Mouse (Mus musculus) C2C12 (cell line): ENCODE data around the gene Clpb. TPM values are rescaled to one million over a fixed set of nuclear protein-coding genes. Genes with fewer than 3 reads are reported as not detected.

Source experiments
- H3K27me3 ChIP-seq: one replicate; pipeline ENCODE4 v1.6.1; 2011; ENCODE audit not compliant: control insufficient read depth, insufficient read depth, insufficient read length
- H3K36me3 ChIP-seq: one replicate; pipeline ENCODE4 v1.6.1; 2011; ENCODE audit not compliant: control insufficient read depth, insufficient read depth
- H3K4me3 ChIP-seq: one replicate; pipeline ENCODE4 v1.5.1; 2011; ENCODE audit warnings: mild to moderate bottlenecking, control low read depth; ENCODE audit not compliant: poor library complexity, insufficient read depth, severe bottlenecking
- H3K79me2 ChIP-seq: one replicate; pipeline ENCODE4 v1.6.1; 2011; ENCODE audit not compliant: control insufficient read depth, insufficient read depth
- H3K79me3 ChIP-seq: one replicate; pipeline ENCODE4 v1.6.1; 2011; ENCODE audit warnings: low read depth, control low read depth
- H3ac ChIP-seq: one replicate; pipeline ENCODE3; 2011; ENCODE audit warnings: low read depth; ENCODE audit not compliant: control insufficient read depth, insufficient read length
- CEBPB ChIP-seq: IDR thresholded peaks from one replicate; pipeline ENCODE4 v1.6.1; 2011; ENCODE audit warnings: low read depth, mild to moderate bottlenecking, control low read depth, moderate library complexity
- CTCF ChIP-seq: IDR thresholded peaks from one replicate; pipeline ENCODE4 v1.5.1; 2011; ENCODE audit not compliant: control insufficient read depth, insufficient read depth, insufficient read length
- FOSL1 ChIP-seq: IDR thresholded peaks from one replicate; pipeline ENCODE4 v1.8.0; 2011; ENCODE audit warnings: mild to moderate bottlenecking, low read length; ENCODE audit not compliant: poor library complexity, insufficient read depth, severe bottlenecking
- MAX ChIP-seq: IDR thresholded peaks from one replicate; pipeline ENCODE4 v1.6.1; 2011; ENCODE audit warnings: mild to moderate bottlenecking, control low read depth
- MYOD1 ChIP-seq: IDR thresholded peaks from one replicate; pipeline ENCODE4 v1.6.1; 2011; ENCODE audit warnings: low read depth; ENCODE audit not compliant: control insufficient read depth, insufficient read length
- MYOG ChIP-seq: IDR thresholded peaks from one replicate; pipeline ENCODE4 v1.6.1; 2011; ENCODE audit not compliant: control insufficient read depth, insufficient read length; ENCODE audit errors: extremely low read depth
- USF1 ChIP-seq: IDR thresholded peaks from one replicate; pipeline ENCODE4 v1.6.1; 2011; ENCODE audit warnings: low read depth, mild to moderate bottlenecking, control low read depth, moderate library complexity
- polyA plus RNA-seq: library from polyadenylated mRNA; unstranded; fragments of >200 nt; fragmentation: generic; extraction: Trizol; gene quantifications from one replicate; pipeline ENCODE4 v1.2.1, GENCODE M21; 2012; ENCODE audit warnings: missing spikeins

Gene Clpb
- polyA plus RNA-seq, 1 experiment, result 67.3 TPM

DNA sequence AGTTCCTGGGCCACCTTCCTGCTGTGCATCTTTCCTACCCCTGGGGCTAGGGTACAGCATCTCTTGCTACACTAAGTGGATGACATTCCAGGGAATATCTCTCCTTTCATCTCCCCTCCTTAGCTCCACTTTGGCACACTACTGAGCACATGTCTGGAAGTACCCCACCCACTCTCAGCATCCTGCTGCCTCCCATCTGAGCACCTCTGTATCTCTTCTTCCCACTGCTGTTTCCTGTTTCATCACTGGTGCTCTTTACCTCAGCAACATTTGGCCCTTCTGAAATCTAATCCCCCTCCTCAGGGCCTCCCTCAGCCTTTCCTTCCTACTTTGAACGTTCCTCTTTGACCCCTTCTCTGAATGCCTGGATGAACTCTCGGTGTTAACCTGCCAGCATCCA, 63.5 kb downstream of the Clpb start:
- TF ChIP-seq CTCF, result no peak
- no peak for TF ChIP-seq MYOD1
- no peak for TF ChIP-seq MYOG
- no peak for TF ChIP-seq USF1
- TF ChIP-seq FOSL1, result no peak
- TF ChIP-seq CEBPB, result no peak
- no peak for TF ChIP-seq MAX
- Histone ChIP-seq H3K79me2 (no peaks in the 10 kb centered on the region), H3K27me3 (no peaks in the 10 kb centered on the region), H3ac (no peak overlapping the region), H3K4me3 (no peak overlapping the region), H3K79me3 (no peaks in the 10 kb centered on the region), H3K36me3 (no peaks in the 10 kb centered on the region)

DNA sequence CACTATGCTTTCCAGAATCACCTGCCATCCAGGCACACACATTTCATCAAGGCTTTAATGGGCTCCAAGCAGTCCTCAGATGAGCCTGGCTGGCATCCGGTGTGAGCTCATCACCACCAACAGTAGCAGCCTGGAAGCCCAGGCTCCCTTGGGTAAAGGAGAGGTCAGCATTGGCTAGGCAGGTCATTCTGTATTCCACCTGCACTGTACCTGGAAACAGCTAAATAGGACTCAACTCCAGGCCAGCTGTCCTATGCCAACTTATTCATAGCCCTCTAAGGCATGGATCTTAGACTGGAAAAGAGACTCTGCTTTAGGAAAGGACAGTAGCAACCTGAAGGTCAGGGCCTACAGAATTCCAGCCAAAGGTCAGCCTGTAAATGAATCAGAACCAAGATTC, 68.7 kb downstream of the Clpb start:
- TF ChIP-seq MYOD1 (no peak), CEBPB (no peak), USF1 (no peak)
- no peaks in the 10 kb centered on the region for H3K79me2 ChIP-seq
- H3K36me3 ChIP-seq, result no peaks in the 10 kb centered on the region
- no peaks in the 10 kb centered on the region for H3K79me3 ChIP-seq
- no peak overlapping the region for H3ac ChIP-seq
- no peak overlapping the region for H3K4me3 ChIP-seq
- no peaks in the 10 kb centered on the region for H3K27me3 ChIP-seq

DNA sequence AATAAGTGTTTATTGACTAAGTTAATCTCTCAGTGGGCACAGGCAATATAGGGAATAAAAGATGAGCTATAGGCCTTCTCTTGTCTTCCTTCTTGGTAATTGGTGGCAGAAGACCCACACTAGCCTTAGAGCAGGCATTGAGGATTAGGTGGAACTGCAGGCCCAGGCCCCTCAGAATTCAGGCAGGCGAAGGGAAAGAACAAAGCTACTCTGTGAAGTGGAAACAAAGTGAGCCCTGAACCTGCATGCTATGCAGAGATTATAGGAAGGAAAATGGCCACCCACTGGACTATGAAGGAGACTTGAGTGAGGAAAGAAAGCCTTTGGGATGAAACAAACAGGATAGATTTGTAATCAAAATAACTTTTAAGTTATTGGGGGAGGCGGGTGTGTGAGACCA, 69.6 kb downstream of the Clpb start:
- Histone ChIP-seq H3K79me2 (no peaks in the 10 kb centered on the region), H3K27me3 (no peaks in the 10 kb centered on the region), H3K79me3 (no peaks in the 10 kb centered on the region), H3ac (no peak overlapping the region), H3K4me3 (no peak overlapping the region), H3K36me3 (no peaks in the 10 kb centered on the region)
- TF ChIP-seq USF1 (no peak), MYOD1 (no peak), MYOG (no peak), MAX (no peak), CTCF (no peak), CEBPB (no peak), FOSL1 (no peak)

DNA sequence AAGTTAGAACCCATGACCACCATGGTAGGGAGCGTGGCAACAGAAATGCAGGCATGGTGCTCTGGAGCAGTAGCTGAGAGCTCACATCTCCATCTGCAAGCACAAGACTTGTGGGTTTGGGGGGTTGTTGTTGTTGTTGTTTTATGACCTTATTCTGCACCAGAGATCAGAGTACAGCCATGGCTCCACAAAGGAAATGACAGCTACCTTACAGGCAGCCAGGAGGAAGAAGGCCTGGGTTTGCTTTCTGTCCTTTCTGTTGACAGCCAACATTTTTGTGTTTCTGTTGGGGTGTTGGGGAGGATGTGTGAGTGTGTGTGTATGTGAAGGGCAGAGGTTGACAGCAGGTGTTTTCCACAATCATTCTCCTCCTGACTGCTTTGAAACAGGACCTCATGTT, 71.9 kb downstream of the Clpb start:
- no peaks in the 10 kb centered on the region for H3K36me3 ChIP-seq

DNA sequence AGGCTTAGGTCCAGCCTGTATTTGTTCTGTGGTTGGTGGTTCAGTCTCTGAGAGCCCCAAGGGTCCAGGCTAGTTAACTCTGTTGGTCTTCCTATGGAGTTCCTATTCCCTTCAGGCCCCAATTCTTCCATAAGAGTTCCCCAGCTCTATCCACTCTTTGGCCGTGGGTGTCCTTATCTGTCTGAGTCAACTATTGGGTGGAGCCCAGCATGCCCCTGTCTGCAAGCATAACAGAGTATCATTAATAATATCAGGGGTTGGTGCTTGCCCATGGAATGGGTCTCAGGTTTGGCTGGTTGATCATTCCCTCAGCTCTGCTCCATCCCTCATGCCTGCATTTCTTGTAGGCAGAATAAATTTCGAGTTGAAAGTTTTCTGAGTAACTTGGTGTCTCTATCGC, 74.3 kb downstream of the Clpb start:
- TF ChIP-seq FOSL1 (no peak), USF1 (no peak), MYOG (no peak), CTCF (no peak), CEBPB (no peak), MAX (no peak), MYOD1 (no peak)
- H3K36me3 ChIP-seq, result no peaks in the 10 kb centered on the region
- H3K4me3 ChIP-seq, result no peak overlapping the region
- no peaks in the 10 kb centered on the region for H3K27me3 ChIP-seq
- H3K79me3 ChIP-seq, result no peaks in the 10 kb centered on the region
- H3ac ChIP-seq, result no peak overlapping the region
- no peaks in the 10 kb centered on the region for H3K79me2 ChIP-seq

More for the DNA sequence above, 71.9 kb downstream of the Clpb start:
- TF ChIP-seq CTCF (no peak), MYOD1 (no peak), MYOG (no peak)
- H3K79me2 ChIP-seq, result no peaks in the 10 kb centered on the region
- H3K27me3 ChIP-seq, result no peaks in the 10 kb centered on the region
- no peak overlapping the region for H3ac ChIP-seq
- no peak overlapping the region for H3K4me3 ChIP-seq
- H3K79me3 ChIP-seq, result no peaks in the 10 kb centered on the region

DNA sequence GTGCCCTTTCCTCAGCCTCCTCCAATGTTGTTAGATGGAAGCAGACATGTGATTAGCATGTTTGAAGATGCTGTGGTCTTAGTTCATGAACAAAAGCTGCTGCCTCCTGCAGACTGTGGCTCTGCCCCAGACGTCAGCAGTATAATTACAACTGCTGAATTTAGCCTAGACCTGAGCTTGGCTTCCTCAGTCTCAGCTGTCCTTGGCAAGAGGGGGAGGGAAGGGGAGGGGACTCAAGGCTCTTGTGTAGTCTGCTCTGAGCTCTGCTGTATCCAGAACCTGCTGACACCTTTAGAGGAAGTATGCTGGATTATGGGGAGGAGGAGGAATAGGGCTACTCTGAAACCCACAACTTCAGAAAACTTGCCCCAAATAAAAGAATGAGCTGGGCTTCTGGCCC, 76.2 kb downstream of the Clpb start:
- no peak overlapping the region for H3K4me3 ChIP-seq
- no peaks in the 10 kb centered on the region for H3K79me3 ChIP-seq
- no peaks in the 10 kb centered on the region for H3K79me2 ChIP-seq
- no peaks in the 10 kb centered on the region for H3K36me3 ChIP-seq
- no peak overlapping the region for H3ac ChIP-seq
- no peak for TF ChIP-seq MYOD1
- TF ChIP-seq CEBPB, result no peak
- no peak for TF ChIP-seq USF1
- no peak for TF ChIP-seq FOSL1
- no peaks in the 10 kb centered on the region for H3K27me3 ChIP-seq
